Mouse (Mus musculus) 3134 (cell line): Measurements from ENCODE around the gene Pou1f1.

Experiments
- DNase-seq: peaks from one replicate; pipeline ENCODE4 v3.0.0-alpha.2; 2011; ENCODE audit warnings: low spot score; ENCODE audit not compliant: insufficient read length; ENCODE audit errors: extremely low read depth

The Pou1f1 gene

GRCm38 (mm10) chr16:65520211-65520610, at the start of gene Pou1f1:
Gene Pou1f1 (plus strand): TSS chr16:65520511.
- DNase-seq, result no peak

DNA sequence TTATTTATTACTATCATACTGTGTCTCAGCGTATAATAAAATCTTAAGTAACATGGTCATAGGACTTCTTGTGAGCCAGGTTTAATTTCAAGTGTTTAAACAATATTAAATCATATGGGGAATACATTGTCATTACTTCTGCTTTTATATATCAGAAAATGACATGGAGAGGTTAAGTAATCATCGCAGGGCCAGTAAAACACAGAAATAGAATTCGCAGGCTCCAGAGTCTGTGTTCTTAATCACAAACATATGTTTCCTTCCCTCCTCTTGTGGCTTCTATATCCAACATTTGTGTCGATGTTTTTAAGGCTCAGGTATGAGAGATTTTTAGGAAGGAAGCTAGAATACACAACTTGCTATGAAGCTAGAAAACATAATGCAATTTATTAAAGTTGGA, 49.7 kb upstream of the Pou1f1 start:
- DNase-seq, result no peak

DNA sequence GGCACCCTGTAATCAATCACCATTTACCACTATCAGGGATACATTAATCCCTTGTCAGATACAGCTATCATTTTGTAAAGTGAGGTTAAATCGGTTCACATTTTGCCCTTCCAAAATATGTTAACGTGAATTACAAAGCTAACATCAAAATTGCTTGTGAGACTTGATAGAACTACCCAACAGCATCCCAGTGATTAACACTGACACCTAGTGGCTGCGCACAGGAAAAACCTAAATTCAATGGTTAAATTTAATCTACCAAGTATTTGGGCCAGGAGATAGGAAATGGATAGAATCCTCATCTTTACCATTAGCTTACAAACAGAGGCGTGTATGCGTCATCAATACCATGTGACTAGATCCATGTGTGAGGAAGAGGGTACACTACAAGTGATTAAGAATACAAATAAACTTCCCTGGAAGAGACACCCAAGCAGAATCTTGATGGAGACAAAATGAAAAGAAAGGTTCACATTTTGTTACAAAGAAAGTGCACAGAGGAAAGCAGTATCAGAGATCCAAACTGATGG, 47.8 kb upstream of the Pou1f1 start:
- no peak for DNase-seq

DNA sequence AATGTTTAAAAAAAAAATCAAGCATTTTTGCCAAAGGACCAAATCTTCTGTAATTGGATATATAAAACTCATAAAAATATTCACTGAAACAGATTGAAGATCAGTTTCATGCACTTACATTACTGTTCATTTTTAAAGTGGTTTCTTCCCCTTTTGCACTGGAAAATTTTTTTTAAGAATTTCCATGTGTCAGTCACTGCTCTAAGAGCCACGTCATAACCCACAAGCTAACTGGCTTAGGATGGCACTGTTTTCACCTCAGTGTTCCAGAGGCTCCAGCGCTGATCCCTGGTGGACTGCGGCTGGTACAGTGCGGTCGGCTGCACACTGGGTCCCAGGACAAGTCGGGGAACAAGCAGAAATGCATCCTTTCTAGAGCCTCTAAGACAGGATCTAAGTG, 34.6 kb upstream of the Pou1f1 start:
- no peak for DNase-seq

DNA sequence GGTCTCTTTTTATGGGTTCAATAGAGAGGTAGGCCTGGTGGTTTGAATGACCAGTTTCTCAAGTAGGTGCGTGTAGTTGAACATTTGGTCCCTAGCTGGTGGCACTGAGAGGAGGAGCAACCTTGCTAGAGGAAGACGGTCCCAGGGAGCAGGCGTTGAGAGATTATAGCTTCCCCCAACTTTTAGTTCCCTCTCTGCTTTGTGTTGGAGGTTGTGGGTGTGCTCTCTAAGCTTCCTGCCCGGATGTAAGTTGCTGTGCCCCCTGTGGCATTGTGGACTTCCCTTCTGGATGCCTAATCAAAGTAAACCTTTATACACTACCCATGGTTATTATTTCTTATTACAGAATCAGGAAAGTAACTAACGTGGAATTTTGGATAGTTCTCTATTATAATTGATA, 24.3 kb upstream of the Pou1f1 start:
- no peak for DNase-seq

DNA sequence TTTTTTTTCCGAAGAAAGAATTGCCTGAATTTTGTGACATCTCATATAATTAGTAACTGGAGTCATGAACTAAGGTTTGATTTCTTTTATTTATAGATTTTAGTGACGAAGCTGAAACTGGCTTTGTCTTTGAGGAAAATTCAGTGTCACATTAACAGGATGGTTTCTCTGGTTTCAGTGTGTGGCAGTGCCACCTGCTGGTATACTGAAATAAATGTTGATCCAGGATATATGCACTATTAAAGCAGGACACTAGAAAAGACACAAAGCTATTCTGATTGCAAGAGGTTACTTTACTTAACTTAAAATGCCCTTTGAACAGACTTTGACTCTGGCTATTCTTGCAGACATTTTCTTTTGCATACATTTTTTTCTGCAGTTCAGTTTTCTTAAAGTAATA, 23.3 kb upstream of the Pou1f1 start:
- no peak for DNase-seq

GRCm38 (mm10) chr16:65514223-65514622, 6.1 kb upstream of the Pou1f1 start:
- DNase-seq, result no peak

- DNase-seq, result no peak
Observed at GRCm38 (mm10) chr16:65526004-65526403, 5.7 kb downstream of the Pou1f1 start.

DNA sequence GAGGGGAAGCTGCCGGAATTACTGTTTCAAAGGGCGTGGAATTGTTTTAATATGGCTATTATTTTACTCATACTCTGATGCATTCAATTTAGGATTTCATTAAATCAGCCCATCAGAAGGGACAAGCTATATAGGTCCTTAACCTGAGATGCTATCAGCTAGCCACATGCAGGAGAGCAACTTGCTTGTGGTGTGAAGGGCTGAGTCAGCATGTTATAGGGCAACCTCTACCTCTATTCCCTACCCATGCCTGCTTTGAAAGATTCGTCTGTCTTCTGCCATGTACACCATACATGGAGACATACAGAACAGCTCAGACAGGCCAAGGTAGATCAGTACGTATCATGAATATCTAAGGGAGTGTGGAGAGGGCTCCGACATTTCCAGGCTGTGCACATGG, 6.4 kb downstream of the Pou1f1 start:
- no peak for DNase-seq

DNA sequence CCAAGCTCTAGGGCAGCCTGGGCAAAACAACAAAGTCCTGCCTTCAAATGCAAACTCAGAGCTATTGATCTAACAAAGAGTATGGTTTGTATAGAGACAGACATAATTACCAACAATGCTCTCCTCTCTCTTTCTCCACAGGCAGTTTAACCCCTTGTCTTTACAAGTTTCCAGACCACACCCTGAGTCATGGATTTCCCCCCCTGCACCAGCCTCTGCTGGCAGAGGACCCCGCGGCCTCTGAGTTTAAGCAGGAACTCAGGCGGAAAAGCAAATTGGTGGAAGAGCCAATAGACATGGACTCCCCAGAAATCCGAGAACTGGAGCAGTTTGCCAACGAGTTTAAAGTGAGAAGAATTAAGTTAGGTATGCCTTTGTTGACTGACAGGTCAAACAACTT, 9.3 kb downstream of the Pou1f1 start:
- DNase-seq, result no peak

DNA sequence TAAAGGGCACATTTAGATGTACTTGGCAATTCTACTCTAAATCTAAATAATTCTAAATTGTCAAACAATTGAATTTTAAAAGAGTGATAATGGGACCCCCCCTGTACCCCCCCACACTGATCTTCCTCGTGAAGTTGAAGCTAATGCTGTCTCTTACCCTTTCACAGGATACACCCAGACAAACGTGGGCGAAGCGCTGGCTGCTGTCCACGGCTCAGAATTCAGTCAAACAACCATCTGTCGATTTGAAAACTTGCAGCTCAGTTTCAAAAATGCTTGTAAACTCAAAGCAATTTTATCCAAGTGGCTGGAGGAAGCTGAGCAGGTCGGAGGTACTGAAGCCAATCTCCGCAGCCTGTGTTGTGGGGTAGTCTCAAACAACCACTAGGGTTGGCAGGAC, 11.4 kb downstream of the Pou1f1 start:
- DNase-seq, result no peak

DNA sequence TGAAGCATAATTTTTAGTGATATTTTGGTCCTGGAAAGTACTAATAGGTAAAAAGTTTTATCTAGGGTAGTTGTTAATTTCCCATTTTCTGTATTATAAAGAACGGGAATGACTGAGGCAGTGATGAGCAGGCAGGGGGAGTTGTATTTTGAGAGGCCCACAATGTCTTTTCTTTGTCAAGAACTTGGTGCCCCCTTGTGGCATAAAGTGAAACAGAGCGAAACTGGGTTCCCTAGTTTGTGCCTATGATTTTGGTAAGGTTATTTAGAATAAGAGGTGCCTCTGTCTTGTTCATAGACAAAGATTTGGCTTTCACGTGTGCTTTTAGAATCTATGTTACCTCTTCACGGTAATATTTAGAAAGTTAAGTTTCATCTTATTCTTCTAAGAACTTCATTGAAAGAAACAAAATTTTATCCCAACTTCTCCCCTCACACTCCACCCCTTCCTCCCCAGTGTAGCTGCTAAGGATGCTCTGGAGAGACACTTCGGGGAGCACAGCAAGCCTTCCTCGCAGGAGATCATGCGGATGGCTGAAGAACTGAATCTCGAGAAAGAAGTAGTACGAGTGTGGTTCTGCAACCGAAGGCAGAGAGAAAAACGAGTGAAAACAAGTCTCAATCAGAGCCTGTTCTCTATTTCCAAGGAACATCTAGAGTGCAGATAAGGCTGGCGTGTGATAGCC, 13.1 kb downstream of the Pou1f1 start:
- DNase-seq, result no peak

GRCm38 (mm10) chr16:65543676-65544293, 23.5 kb downstream of the Pou1f1 start:
- DNase-seq, result no peak

GRCm38 (mm10) chr16:65548960-65549359, 28.6 kb downstream of the Pou1f1 start:
- no peak for DNase-seq

DNA sequence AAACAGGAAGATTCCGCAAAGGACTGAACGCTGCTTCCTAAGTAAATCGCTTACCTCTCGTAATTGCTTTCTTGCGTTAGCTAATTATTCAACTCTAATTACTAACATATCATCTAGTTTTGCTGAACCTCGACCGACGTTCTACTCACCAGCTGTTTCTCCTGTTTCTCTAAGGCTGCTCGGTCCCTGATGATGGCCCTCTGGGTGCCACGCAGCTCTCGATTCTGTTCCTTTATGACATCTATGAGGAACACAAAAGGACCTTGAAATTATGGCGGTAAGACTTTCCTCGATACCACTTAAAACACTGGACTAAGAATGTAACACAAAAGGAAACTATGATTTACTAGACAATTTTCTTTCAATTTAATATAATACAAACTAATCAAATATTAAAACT, 30.5 kb downstream of the Pou1f1 start:
- DNase-seq, result no peak

DNA sequence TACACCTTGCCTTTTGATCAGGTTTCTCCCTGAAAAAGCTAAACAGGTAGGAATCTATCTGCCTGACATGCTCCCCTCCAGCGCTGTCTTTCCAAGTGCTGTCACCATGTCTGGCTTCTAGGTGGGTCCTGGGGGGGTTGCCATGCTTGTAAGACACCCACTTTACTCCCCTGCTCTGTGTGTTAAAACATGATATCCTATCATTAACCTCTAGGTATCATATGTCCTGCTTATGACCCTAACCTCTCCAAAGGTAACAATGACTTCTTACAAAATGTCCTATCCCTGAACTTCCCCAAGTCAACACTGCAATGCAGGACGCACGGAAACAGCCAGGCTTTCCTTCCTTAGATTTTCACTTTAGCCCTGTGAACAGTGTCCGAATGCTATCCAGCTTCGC, 34.0 kb downstream of the Pou1f1 start:
- DNase-seq, result no peak

DNA sequence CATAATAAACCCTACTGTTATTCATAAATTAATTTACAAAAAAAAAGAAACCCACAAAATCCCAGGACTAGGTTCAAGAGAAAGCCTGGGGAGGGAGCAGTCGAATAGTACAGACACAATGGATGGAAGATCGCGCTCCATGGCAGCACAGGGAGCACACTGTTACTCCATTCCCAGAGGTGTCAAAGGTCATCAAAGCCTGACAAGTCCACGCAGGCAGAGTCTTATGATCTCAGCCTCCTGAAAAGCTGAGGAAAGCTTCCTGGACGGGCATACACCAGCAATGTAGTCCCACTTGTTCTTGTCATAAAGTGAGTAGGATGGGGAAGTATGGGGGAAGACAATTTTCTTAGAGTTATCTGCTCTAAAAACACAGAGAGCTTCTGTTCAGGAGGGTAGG, 37.1 kb downstream of the Pou1f1 start:
- DNase-seq, result no peak

- peak; percentile 27 for DNase-seq
Observed at GRCm38 (mm10) chr16:65559591-65559990, 39.3 kb downstream of the Pou1f1 start.

DNA sequence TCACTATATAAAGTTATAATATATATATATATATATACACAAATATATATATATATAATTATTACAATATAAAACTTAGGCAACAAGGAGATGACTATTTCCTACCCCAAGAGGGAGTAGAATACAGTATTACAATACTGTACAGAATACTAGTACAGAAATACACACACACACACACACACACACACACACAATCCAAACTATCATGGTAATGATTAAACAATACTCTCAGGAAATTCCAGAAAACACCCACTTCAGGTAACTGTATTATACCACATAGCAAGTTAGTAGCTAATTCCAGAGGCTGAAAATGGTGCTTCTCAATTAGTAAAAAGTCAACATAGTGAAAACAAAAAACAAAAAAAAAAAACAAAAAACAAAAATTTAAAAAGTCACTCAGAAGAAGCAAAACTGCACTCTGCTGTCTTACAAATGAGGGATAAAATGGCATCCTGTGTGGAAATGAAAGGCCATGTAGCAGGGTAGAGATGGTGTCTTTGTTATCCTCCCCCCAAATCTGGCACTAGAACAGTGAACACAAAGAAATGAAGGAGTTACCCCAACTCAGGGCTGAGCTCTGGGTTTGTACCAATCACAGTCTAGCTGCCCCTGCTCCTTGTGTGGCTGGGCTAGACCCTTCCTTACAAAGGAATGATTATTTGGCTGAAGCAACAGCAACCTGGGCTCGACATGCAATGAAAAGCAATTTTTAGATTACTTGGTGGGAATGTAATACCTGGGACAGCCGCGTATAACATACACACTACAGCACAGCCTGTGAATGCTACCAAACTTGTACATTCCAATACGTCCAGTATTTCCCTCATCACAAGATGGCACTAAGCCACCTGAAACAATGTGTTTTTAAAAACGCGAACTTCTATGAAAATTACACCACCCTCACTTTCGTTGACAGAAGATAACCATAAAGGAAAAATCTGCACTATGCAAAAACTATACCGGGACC, 41.0 kb downstream of the Pou1f1 start:
- DNase-seq, result peak; percentile 11

DNA sequence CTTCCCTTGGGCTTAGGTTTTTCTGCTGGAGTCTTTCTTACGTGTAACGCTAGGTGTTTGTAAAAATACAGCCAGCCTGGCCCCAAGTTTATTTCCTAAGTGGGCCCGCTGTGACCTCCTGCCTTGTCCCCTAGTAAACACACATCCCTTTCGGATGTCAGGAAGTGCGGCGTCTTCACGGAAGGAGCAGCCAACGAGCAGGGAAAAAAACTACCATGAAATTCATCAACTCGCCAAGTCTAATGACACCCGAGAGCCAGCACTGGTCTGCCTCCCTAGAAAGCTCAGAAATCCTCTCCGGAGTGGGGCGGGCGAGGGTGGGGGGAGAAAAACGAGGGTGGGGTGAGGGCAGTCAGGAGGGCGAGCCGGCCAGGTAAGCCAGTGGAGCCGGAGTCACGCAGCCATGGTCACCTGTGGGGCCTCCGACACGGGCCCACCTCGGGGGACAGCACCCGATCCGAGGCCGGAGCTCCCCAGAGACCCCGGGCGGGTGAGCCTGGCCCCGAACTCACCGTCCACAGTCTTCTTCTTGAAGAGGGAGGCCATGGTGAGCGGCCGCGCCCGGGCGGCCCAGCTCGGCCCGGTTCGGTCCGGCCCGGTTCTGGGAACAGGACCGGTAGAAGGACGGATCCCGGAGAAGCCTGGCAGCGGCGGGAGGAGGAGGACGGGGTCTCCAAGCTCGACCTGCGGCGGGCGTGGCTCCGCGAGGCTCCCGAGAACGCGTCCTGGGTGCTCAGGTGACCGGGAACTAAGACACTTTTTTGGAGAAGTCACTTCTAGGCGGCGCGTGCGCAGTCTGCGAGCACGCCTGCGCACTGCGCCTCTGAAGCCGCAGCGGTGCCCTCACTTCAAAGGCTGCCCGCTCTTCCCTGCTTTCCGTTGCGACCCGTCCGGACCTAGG, 41.9 kb downstream of the Pou1f1 start, which contains the start of gene Chmp2b:
Chmp2b (minus strand) TSS at position 764 of the 901 bp plus-strand sequence.
- DNase-seq, result peak; percentile 92
